Mouse (Mus musculus) layer of hippocampus, adult 11-12 months (tissue): Measurements from ENCODE around the gene Adk.
A peak's percentile ranks its signal among the peaks of the same experiment; 100 is the strongest.

Experiments
- DNase-seq: peaks from one replicate; pipeline ENCODE4 v3.0.0; 2022; ENCODE audit warnings: low spot score

Gene Adk

DNA sequence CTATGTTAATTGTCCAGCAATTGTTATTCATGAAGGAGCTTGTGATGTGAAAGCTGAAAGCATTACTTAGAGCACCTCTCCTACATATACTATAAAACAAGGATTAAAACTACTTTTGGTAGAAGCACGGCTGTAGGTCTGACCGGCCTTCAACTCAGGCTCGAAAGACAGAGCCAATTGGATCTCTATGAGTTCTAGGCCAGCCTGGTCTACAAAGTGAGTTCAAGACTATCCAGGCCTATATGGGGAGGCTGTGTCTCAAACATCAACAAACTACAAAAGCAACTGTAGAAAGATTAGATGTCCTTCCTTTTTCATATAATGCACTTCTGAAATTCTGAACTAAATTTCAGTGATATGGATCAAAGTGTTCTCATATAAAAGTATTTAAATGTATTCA is 113.7 kb downstream of the Adk start:
- no peak for DNase-seq

DNA sequence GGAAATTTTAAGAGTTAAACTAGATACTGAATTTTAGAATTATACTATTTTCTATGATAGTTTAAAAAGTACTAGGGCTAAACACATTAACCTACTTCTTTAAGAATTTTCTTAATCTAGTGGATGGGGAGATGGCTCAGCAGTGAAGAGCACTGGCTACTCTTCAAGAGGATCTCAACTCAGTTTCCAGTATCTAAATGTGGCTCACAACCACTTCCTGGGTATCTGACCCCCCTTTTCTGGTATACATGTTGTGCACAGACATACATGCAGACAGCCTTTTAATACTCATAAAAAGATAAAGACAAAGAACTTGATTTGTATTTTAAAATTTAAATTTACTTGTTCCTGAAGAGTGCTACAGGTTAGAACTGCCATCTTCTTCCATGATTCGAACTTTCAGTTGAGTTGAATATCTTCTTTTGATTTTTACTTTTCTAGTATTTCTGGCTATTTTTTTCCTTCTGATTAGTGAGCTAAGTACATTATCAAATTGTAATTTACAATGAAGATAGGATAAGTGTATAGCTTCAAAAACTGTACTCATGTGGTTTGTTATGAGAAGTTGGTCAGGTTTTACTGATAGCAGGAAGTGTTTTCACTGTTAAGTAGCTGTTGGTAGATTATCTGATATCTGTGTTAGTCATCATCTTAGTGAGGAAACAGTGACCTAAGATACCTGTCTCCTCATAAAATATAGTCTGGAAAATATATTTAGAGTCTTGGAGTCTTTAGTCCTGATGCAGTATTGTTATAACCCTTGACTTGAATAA is 121.8 kb downstream of the Adk start:
- DNase-seq = no peak

DNA sequence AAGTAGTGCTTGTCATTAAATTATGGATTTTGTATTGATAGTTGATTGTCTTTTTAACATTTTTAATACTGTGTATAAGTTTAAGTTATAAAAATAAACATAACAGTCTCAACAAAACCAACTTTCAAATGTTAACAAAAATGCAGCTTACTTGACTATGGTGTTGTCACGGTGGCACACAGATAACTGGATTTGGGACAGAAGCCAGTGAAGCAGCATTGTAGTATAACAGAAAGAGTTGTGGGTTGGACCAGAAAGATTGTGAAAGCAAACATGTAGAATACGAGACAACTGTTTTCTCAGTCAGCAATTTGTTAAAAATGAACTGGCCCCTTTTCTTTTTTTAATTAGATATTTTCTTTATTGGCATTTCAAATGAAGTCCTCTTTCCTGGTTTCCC is 122.4 kb downstream of the Adk start:
- no peak for DNase-seq

DNA sequence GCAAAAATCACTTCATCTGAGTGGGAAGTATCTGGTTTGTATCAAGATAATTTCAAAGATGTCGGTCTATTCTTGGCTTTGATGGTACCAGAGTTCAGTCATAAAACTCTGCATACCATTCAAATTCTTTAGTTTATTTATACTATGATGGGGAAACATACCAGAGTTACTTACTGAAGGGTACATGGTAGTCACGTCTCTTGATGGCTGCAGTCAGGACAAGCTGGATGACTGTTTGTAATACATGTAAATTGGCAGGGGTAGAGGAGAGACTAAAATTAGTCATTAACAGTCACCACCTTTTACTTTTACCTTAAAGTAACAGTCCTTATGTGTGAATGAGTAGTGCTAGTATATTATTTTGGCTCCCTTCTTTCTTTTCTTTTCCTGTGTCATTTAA is 125.4 kb downstream of the Adk start:
- DNase-seq = no peak

DNA sequence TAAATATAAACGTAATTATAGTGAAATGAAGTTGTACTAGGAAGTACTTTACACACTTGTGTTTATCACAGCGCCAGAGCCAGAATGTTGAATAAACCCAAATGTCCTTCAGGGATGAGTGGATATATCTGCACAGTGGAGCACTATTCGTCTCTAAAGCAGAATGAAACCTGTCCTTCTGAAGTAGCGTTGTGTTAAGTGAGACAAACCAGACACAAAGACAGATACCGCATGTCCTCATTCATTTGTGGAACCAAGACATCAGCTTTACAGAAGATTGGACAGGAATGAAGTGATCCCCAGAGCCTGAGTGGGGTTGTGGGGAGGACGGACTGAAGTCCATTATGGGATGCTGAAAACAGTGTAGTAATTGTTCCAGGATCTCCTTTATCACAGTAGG is 126.0 kb downstream of the Adk start:
- no peak for DNase-seq

DNA sequence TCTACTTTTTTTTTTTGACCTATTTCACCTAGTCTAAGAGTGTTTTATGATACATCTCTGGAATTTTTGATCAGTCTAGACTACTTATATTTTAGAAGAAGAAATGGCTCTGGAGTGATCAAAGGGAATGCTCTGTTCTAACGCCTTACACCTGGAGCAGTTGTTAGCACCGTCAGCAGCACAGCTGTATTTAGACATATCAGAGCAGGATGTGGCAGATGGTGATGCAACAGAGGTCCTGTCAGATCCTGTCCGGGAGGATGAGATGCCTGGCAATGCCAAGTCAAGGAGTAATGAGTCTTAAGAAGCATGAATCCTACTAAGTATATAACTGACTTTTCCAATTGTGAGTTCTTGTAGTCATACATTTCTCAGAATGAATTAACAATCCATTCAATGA is 128.7 kb downstream of the Adk start:
- DNase-seq = no peak

DNA sequence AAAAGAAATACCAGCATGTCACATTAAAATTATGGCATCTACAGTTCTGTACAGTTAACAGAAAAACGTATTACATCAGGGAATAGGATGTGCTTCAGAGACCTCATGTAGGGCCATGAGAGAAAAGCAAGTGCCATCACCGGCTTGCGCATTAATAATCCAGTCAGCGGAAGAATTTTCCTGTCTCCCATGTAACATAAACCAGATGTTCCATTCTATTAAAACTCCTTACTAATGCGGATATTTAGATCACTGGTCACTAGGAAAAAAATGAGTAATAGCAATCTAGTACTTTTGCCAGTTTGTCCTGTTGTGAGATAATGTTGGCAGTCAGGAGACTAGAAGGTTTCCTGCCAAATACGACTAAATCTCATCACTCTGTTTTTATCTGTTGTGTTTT is 139.6 kb downstream of the Adk start:
- no peak for DNase-seq

DNA sequence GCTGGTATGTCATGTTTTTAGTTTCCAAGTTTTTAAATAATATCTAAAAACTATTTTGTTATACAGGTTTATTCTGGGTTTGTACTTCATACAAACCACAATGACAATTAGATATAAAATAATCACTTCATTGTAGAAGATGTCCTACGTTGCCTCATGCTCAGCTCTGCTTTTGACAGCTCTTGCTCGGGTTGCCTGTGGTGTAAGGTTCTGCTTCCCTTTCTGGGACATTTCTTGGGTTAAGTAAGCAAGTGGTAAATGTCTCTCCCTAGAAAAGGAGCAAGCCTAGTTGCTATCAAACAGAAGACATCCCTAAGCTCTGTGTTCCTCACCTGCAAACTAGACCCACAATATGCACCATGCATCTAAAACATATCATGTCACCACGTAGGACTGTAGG is 140.4 kb downstream of the Adk start:
- DNase-seq = no peak

DNA sequence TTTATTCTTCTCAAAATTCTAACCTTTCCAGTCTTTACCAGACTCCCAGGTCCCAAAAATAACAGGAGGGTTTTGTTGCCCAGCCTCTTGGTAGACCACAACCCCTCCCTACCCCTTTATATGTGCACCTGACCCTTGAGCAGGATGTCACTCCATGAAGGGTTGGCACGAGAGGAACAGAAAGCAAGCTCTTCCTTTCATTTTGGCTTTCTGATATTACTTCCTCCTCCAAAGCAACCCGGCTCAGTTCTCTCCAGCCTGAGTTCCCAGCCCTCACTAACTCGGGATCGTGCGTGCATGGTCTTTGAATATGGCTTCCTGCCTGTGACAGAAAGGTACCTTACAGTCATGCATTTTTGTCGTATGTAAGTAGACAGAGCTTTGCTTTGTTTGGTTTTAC is 142.0 kb downstream of the Adk start:
- no peak for DNase-seq

DNA sequence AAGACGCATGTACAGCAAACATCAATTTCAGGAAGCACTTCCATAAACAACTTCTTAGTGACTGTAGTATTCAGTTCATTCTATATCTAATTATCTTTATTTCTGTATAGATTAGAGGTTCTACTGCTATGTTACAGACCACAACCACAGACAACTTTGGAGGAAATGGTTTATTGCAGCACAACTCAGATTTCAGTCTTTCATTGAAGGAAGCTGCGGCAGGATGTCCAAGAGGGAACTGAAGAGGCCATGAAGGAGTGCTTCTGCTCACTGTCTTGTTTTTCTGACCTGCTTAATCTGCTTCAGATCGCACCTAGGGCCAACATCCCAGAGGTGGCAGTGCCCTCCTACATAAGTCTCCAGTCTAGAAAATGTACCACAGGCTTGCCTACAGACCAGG is 148.5 kb downstream of the Adk start:
- no peak for DNase-seq

DNA sequence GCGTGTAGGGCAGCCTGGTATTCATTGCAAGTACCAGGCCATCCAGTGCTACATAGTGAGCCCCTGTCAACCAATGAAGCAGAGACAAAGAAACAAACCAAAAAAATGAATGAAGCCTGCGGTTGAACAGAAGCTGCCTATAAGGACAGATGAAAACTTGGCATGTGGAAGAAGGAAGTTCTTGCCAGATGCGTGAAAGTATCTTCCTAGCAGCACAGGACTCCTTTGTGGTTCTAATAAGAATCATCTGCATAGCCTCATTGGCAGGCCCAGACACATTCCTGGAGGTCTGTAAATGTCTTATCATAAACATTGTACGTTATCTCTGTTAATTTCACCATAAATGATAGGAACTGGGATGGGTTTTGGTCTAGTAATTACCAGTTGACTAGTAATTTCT is 154.1 kb downstream of the Adk start:
- DNase-seq = no peak

DNA sequence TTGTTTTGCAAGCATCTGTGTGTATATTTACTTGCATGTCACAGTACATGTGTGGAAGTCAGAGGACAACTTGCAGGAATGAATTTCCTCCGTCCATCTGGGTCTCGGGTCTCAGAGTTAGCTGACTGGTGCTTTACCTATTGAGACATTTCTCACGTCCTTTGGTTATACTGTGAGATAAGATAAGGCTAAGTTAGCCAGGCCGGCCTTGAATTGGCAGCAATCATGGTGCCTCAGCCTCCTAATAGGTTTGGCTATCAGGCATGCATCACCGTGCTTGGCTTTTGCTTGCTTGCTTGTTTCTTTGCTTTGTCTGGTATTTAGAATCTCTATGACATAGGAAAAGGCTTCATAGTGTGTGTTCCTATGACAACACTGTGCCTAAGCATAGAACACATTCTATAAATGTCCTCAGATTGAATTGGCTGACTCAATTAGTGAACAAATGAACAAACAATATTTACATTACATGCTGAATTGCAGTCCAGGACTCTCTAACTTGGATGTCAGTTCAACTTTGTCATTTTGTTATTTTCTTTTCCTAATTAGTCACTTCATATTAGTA is 169.3 kb downstream of the Adk start:
- DNase-seq = no peak

DNA sequence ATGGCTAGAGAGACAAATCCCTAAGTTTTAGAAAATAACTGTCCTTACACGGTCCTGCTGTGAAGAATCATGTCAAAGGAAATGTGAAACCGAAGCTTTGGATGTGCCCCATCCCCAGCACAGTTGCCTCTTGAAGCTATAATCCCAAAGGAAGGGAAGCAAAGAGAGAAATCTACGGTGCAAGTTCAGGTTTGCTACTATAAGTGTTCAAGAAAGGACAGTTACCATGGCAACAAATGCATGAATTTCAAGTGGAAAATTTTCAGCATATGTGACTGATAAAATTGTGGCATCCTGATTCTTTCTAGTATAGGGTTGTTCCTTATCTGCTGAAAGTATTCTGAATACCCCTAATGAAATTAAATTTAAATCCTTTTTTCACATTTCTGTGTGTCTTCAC is 169.8 kb downstream of the Adk start:
- DNase-seq = no peak

DNA sequence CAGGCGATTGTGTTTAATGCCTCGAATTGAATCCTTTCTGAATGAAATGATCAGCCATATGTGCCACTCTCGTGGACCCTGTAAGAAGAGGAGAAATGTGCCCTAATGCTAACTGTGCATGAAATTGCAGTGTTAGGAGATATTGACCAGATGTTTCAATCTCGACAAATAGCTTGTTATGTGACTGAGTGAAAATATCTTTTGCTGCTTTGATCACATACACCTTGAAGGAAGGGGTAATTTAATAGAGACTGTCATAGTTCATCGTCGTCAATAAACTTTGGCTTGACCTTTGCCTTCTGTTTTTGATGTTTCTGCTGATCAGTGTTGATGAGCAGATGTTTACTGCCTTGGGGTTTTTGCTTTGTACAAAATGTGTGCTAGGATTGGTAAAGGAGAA is 171.1 kb downstream of the Adk start:
- no peak for DNase-seq

DNA sequence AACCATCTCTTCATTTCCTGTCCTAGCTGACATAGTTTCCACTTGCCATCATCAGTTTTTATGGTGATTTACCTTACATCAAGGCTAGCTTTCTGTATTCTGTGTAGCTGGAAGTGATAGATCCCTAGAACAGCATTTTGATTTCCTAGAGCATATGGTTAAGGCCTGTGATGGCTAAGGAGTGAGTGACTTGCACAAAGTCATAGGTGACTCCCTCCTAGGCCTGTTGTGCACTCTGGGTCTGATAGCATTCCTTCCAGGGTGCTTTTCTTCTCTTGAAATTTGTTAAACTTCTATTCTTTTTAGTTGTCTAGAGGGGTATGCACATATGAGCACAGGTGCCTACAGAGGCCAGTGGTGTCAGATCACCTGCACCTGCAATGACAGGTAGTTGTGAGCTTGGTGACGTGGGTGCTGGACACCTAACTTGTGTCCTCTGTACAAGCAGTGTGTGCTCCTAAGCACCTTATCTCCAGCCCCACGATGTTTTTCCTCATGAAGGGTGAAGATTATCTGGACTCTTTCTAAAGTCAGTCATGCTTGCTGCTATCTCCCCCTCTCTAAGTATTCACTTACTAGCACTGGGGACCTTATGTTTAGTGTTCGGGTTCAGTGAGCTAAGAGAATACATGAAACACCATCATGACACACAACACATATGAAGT is 171.7 kb downstream of the Adk start:
- no peak for DNase-seq

DNA sequence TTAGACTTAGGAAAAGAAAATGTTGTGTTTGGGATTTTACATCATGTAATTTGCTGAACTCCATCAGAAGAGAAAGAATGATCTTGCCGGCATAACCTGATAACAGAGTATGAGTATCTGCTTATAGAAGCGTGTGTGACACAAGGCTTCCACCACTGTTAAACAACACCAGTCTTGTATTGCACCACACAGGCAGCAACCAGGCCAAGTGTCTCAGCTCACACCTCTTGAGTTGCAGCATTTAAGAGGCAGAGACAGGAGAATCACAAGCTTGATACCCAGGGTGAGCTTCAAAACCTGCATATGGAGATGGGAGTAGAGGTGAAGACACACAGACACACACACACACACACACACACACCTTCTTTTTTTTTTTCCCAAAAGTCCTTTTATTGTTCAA is 184.7 kb downstream of the Adk start:
- no peak for DNase-seq

DNA sequence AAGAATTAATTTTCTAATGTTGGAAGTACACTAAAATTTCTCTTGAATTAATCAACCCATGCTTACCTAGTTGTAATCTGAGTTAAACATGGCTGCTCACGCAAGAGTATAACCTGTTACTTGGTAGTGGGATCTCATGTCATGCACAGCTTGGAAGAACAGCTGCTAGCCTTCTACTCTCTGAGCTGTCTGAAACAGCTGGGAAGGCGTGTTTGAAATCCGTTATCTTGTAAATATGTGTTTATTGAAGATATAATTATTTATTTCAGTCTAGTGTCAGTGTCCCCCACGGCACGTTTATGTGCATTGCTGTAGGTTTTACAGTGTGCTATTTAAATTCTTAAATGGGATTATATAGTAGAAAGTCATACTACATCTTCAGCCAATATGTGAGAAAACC is 188.7 kb downstream of the Adk start:
- no peak for DNase-seq

DNA sequence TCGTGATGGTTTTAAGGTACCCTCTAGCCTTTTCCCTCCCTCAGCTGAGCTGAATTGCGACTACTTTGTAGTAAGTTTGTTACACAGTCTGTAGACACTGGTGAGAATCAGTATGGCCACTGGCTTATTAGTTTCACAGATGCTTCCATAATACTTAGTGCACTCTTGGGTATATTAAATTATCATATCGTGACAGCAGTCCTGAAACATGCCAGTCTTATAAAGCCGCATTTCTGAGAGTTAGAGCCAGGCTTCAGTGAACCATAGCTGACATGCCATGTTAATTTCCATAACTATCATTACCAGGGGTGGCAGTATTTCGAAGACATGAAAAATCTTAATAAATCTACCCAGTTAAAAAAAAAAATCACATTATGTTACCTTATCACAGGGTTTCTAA is 199.0 kb downstream of the Adk start:
- no peak for DNase-seq

DNA sequence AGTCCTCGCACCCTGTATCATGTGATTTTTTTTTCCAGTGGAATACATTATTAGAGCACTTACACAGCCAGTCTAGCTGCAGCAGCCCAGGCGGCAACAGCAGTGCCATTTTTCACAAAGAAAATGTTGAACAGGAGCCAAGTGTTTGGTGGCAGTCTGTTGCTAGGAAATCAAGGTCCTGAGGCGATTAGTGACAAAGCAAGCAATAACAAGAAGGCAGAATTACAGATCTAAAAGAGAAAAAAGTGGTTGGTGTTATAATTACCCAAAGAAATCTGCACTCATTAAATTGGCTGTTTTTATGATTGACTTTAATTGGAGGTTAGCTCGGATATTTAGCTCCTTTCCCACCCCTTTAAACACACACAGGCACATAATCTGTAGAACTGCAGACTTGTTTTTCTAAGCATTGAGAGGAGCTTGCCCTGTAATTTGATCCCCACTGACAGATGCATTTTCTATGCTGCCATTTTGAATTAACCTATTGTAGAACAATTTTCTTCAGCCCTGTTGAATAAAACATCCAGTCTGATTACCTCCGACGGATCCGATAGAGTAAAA is 200.0 kb downstream of the Adk start:
- peak; percentile 68 for DNase-seq

DNA sequence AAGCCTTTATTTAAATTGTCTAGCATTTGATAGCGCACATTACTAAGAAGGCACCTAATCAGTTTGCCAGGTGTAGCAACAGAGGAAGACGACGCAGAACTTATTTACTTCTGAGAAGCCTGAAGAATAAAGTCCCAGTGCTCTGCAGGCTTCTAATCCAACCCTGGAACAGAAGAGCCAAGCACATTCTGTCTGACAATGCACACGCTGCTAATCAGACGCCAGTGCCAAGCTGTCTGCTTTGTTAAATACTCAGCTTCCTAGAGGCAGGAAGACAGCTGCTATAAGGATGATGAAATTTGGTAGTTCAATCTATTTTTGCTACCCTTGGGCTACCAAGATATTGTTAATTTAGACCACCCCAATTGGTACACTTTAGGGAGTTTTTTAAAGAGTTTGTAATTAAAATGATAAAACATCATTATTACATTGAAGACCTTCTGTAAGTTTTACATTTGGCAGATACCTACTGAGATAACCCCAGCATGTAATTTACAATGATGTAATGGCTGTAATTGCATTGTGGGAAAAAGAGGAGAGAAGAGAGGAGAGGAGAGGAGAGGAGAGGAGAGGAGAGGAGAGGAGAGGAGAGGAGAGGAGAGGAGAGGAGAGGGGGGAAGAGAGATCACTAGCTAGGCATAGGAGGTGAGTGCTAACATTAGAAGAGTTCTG is 201.1 kb downstream of the Adk start:
- DNase-seq = peak; percentile 64

DNA sequence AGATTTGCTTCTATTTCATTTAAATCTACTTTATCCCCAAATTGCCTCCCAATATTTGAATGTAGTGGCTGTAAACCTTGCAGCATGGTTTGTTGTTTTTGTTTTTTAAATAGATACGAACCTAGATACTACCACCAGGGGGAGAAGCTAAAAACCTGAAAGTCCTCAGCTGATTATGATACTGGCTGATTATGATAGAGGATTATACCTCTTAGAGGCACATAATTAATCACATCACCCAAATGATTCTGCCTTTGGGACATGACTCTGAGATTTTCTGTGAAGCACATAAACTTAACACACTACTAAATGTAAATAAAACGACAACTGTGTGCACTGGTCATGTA is 201.6 kb downstream of the Adk start:
- no peak for DNase-seq

DNA sequence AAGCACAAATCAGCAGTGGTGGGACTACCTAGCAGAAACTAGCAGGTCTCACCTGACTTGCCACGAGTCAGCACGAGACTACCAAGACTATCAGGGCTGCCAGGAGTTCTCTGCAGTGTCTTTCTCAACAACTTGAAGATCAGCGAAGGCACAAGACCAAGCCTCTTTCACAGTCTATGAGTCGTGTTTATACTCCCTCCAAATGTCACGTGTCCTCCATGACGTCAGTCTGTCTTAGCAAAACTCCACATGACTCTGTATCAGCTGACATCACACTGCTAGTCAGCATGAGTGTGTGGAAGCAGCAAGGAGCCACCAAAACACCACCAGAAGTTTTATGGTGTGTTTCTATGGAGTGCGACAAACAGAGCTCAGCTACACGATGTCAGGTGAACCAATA is 215.9 kb downstream of the Adk start:
- no peak for DNase-seq

DNA sequence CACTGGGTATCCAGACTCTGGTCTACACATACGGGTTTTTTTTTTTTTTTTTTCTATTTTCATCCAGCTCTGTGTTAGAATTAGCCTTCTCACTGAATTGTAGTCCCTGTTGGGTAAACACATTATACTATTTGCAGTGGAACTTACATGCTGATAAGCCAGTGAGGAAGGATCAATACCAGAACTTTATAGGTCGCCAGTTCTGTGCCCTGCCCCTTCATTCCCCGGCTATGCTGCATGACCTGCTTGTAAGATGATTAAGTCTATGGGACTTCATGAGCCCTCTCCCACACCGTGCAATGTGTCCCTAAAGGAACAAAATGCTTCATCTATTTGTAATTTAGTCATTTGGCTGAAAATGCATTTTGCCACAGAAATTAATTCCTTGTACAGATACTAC is 219.1 kb downstream of the Adk start:
- DNase-seq = no peak
